ENCODE assay signal across 23 mouse cellular contexts in the genomic region with DNA sequence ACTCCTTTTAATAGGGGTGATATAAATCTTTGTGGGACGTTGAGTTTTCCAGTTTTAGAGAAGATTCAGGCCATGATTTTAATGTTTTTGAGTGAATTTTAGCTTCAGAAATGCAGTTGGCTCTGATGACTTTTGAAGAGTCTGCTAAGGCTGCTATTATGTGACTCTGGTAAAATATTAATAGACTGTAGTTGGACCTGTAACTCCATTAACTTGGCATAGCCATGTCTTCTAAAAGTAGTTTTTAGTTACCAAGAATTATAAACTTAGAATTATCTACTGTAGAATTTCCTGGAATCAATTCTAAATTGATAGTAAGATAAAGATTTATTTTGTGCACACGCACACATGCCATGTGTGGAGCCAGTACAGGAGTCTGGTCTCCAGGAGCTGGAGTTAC.
"Had no signal": no experiment of that assay in that cellular context is flagged by ENCODE, and none has a peak within 500 bp of the region (broad histone marks: within the 10 kb centered on the region; RNA-seq: fewer than 3 reads in every experiment).

No protein-coding gene starts in this region.

- H3K4me3 ChIP-seq: gastrocnemius, adult 2 months; heart, embryonic 10.5 days; heart, embryonic 12.5 days; hindbrain, embryonic 10.5 days; hindbrain, embryonic 12.5 days; intestine, embryonic 15.5 days; layer of hippocampus, adult 2 months; left cerebral cortex, adult 2 months; limb, embryonic 10.5 days; limb, embryonic 12.5 days; liver, embryonic 13.5 days; liver, embryonic 15.5 days had no signal

- H3K27ac ChIP-seq: gastrocnemius, adult 2 months; heart, embryonic 10.5 days; hindbrain, embryonic 10.5 days; hindbrain, embryonic 12.5 days; hindbrain, embryonic 14.5 days; intestine, embryonic 15.5 days; layer of hippocampus, adult 2 months; left cerebral cortex, adult 2 months; limb, embryonic 10.5 days; limb, embryonic 12.5 days; liver, embryonic 13.5 days; liver, embryonic 15.5 days had no signal

- H3K9ac ChIP-seq: heart, embryonic 12.5 days; hindbrain, embryonic 12.5 days; hindbrain, embryonic 14.5 days; intestine, embryonic 15.5 days; limb, embryonic 12.5 days; liver, embryonic 13.5 days; liver, embryonic 15.5 days; liver, postnatal 0 days had no signal

- H3K4me2 ChIP-seq: heart, embryonic 12.5 days; hindbrain, embryonic 12.5 days; hindbrain, embryonic 14.5 days; intestine, embryonic 15.5 days; limb, embryonic 12.5 days; liver, embryonic 13.5 days; liver, embryonic 15.5 days had no signal

- ATAC-seq: hindbrain, embryonic 16.5 days; inflammation-experienced regulatory T-cells, adult 6 months; intestine, embryonic 15.5 days; intestine, postnatal 0 days; liver, postnatal 0 days had no signal

- H3K27me3 ChIP-seq: heart, embryonic 12.5 days; intestine, embryonic 15.5 days; limb, embryonic 12.5 days; liver, embryonic 13.5 days; liver, embryonic 15.5 days had no signal

- DNase-seq: gastrocnemius, adult 2 months; gastrocnemius, postnatal 10 days; gastrocnemius, postnatal 25 days; heart, adult 18-20 months; heart, postnatal 10 days; heart, postnatal 4 days; liver; liver, embryonic 13.5 days; liver, postnatal 0 days had no signal

- H3K9me3 ChIP-seq: heart, embryonic 10.5 days; heart, embryonic 12.5 days; hindbrain, embryonic 10.5 days; hindbrain, embryonic 12.5 days; intestine, embryonic 15.5 days; limb, embryonic 10.5 days; limb, embryonic 12.5 days; liver, embryonic 13.5 days; liver, embryonic 15.5 days had no signal
